Mouse (Mus musculus) forebrain, postnatal 0 days (tissue): ENCODE results near the gene Aak1. TPM values are rescaled to one million over a fixed set of nuclear protein-coding genes. Genes with fewer than 3 reads are reported as not detected.

Source experiments
- ATAC-seq: fragments of 200-750 bp; cut with Nextera tagmentation; 2 replicates; pipeline ENCODE4 v1.8.0; 2017; ENCODE audit warnings: mild to moderate bottlenecking, moderate library complexity
- DNase-seq: peaks from one replicate; pipeline ENCODE4 v3.0.0-alpha.2; 2015
- H3K27ac ChIP-seq: fragments of 300-500 bp; sonication (generic); 2 replicates; pipeline ENCODE4 v1.5.1; 2014; ENCODE audit warnings: low read depth, mild to moderate bottlenecking, antibody characterized with exemption, low read length, moderate library complexity, mixed read lengths
- H3K27me3 ChIP-seq: fragments of 300-500 bp; sonication (generic); 2 replicates; pipeline ENCODE4 v1.6.1; 2014; ENCODE audit warnings: mild to moderate bottlenecking, low read length, mixed read lengths; ENCODE audit not compliant: insufficient read depth
- H3K36me3 ChIP-seq: fragments of 300-500 bp; sonication (generic); 2 replicates; pipeline ENCODE4 v1.6.1; 2014; ENCODE audit warnings: mild to moderate bottlenecking, moderate library complexity; ENCODE audit not compliant: insufficient read depth
- H3K4me1 ChIP-seq: fragments of 300-500 bp; sonication (generic); 2 replicates; pipeline ENCODE4 v1.6.1; 2014; ENCODE audit warnings: antibody characterized with exemption; ENCODE audit not compliant: insufficient read depth
- H3K4me2 ChIP-seq: fragments of 300-500 bp; sonication (generic); 2 replicates; pipeline ENCODE4 v1.6.1; 2014; ENCODE audit warnings: low read depth, mild to moderate bottlenecking, moderate library complexity
- H3K4me3 ChIP-seq: fragments of 300-500 bp; sonication (generic); 2 replicates; pipeline ENCODE4 v1.5.1; 2014; ENCODE audit warnings: low read depth, low read length, mixed read lengths
- H3K9ac ChIP-seq: fragments of 300-500 bp; sonication (generic); 2 replicates; pipeline ENCODE4 v1.6.1; 2014; ENCODE audit warnings: mild to moderate bottlenecking
- H3K9me3 ChIP-seq: fragments of 300-500 bp; sonication (generic); 2 replicates; pipeline ENCODE4 v1.6.1; 2016; ENCODE audit warnings: low read length
- CTCF ChIP-seq: sonication (generic); IDR thresholded peaks from 2 replicates; pipeline ENCODE4 v1.5.1; 2016; ENCODE audit warnings: antibody characterized with exemption, control low read depth, low read depth
- WGBS: fragments of 180-500 bp; shearing (Covaris S2); extraction: QIAGEN DNeasy Blood & Tissue Kit; methylation state at CpG from one replicate; pipeline ENCODE4 v1.1.7; 2014; 5-methylcytosine and 5-hydroxymethylcytosine counted together
- polyA plus RNA-seq: library from polyadenylated mRNA; unstranded; fragments of >200 nt; fragmentation: Nextera tagmentation; extraction: Ambion mirVana; gene quantifications from 2 replicates; pipeline ENCODE4 v1.2.1, GENCODE M21; 2015
- total RNA-seq: library from RNA; depleted of rRNA; stranded (reverse); fragments of >200 nt; gene quantifications from 2 replicates; pipeline ENCODE4 v1.2.3, GENCODE M21; 2014

The Aak1 gene
- total and polyA plus RNA-seq, 2 experiments from 2014 or later = 31.0 to 57.6 TPM

DNA sequence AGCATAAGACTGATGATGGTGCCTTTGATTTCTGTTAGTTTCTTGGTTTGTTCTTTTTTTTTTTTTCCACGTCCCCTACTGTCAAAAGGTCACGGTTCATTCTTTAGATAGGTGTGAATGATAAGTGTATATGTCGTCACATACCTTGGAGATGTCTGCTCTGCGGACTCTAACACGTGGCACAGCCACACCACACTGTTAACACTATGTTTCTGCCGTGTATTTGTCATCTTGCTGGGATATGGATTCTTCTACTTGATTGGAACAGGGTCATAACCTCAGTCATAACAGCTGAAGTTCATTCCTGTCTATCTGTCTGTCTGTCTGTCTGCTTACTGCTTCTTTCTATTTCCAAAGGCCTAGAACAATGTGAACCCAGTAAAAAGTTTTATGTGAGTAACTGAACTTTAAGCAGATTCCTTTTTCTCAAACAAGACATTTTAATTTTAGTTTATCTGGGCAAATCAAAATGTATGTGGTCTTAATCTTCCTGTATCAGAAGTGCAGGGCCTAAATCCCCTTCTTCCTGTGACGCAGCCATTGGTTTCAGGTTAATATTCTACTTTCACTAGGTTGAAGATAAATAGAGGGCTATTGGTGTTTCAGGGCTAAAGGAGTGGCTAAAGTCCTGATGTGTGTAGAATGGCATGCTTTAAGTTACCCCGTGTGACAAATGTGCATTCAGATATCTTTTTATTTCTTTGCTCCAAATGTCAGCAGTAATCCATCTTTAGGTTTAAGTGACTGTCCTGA, 129.0 kb downstream of the Aak1 start:
- H3K4me1 ChIP-seq = no peaks in the 10 kb centered on the region

DNA sequence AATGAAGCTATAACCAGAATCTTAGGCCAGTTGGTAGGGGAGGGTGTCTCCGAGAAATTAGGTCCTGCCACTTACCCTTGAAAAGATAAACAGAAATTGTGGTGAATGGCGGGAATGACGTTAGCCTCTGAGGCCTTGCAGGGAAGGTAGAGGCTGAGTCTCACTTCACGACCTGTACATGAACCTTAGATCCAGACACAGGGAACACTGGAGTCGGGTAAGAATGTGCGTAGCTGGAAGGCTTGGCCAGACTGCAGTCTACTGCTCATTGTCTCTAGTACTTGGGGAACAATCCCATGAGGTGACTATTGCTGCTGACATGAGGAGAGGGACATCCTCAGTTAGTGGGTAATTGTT, 129.6 kb downstream of the Aak1 start:
- Histone ChIP-seq H3K27ac (no peak overlapping the region), H3K4me2 (no peak overlapping the region), H3K9ac (no peak overlapping the region), H3K9me3 (no peaks in the 10 kb centered on the region), H3K4me3 (no peak overlapping the region), H3K27me3 (no peaks in the 10 kb centered on the region), H3K4me1 (no peaks in the 10 kb centered on the region), H3K36me3 (peaks cover 15% of the 10 kb centered on the region)
- no peak for ATAC-seq
- TF ChIP-seq CTCF = no peak
- DNase-seq = no peak
- WGBS = 92% methylated on average over 6 of the region's 6 CpGs

More for the DNA sequence above, 129.0 kb downstream of the Aak1 start:
- Histone ChIP-seq H3K27me3 (no peaks in the 10 kb centered on the region), H3K9me3 (no peaks in the 10 kb centered on the region), H3K36me3 (peaks cover 17% of the 10 kb centered on the region), H3K4me3 (no peak overlapping the region), H3K27ac (no peak overlapping the region), H3K4me2 (no peak overlapping the region), H3K9ac (no peak overlapping the region)
- WGBS = 93% methylated on average over 8 of the region's 8 CpGs
- DNase-seq (no peak), ATAC-seq (no peak)
- no peak for TF ChIP-seq CTCF

DNA sequence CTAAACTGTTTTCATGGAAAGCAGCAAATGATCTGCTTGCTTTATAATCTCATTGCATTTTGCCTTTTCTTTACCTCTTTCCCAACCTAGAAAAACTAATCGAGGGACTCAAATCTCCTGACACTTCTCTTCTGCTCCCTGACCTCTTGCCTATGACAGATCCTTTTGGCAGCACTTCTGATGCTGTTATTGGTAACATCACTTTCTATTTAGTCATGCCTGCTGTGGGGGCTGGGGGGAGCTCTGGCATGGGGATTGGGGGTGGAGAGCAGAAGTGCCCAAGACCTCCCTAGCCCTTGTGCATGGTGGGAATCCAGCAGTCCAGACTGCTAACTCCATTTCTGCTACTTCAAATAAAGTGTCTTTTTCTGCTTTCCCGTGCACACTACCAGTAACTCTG, 131.9 kb downstream of the Aak1 start:
- Histone ChIP-seq H3K4me2 (no peak overlapping the region), H3K4me3 (no peak overlapping the region), H3K36me3 (peaks cover 22% of the 10 kb centered on the region), H3K4me1 (no peaks in the 10 kb centered on the region), H3K9me3 (no peaks in the 10 kb centered on the region), H3K9ac (no peak overlapping the region), H3K27me3 (no peaks in the 10 kb centered on the region), H3K27ac (no peak overlapping the region)
- no peak for TF ChIP-seq CTCF
- no peak for DNase-seq
- ATAC-seq = no peak
- WGBS = 90% methylated on average over 2 of the region's 2 CpGs

DNA sequence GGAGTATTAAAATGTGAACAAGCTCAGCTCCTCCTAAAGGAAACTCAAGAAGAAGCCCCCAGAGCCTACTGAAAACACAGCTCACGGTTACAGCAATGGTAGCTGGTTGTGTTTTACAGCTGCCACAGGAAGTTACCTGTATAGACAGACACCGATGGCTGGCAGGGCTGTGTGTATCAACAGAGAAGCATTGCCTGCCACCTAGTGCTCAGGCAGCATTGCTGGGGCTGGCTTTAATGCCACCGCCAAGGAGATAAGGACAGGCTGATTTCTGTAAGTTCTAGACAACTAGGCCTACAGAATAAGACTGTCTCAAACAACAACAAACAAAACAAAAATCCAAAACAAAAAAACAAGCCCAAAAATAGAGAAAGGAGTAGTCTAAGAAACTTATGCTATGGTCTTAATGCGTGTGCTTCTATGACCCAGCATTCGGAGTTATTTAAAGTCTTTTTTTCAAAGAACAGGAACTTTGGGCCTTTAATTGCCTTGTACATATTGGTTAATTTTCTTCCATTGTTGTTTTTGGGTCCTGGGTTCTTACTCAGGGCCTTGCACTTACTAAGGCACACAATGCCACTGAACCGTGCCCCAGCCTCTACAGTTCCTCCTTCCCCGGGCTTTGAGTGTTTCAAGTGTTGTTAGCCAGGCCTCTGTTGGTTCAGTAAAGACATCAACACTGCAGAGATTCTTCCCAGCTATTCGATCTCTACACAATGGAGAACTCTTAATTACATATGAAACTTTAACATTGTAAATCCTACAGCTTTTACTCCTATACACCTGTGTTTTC, 136.2 kb downstream of the Aak1 start:
- H3K4me2 ChIP-seq = no peak overlapping the region
- H3K27me3 ChIP-seq = no peaks in the 10 kb centered on the region
- H3K27ac ChIP-seq = no peak overlapping the region
- H3K4me3 ChIP-seq = no peak overlapping the region
- peak; percentile 44 for TF ChIP-seq CTCF
- H3K9ac ChIP-seq = no peak overlapping the region
- H3K4me1 ChIP-seq = no peaks in the 10 kb centered on the region
- peaks cover 29% of the 10 kb centered on the region for H3K36me3 ChIP-seq
- H3K9me3 ChIP-seq = no peaks in the 10 kb centered on the region
- 81% methylated on average over 8 of the region's 8 CpGs for WGBS
- DNase-seq = peak; percentile 8
- no peak for ATAC-seq

DNA sequence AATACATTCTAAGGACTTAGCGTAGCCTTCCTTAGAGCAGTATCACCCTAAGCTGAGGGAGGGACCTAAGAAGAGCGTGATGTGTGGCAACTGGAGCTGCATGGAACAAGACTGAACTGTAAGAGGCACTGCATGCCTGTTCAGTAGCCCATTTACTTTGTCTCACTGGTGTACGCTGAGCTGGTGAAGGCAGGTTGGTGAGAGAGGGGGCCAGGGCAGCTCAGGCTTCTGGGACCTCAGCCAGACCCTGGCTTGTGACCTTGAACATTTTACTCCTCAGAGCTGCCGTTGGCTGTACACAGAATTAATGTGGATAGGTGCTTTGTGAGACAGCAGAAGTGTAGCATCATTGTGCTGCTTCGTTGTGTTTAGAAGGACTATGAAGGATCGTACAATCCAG, 140.3 kb downstream of the Aak1 start:
- no peak overlapping the region for H3K27ac ChIP-seq
- WGBS = 83% methylated on average over 6 of the region's 6 CpGs
- H3K9ac ChIP-seq = no peak overlapping the region
- peaks cover 12% of the 10 kb centered on the region; the same call in 1 of the 2 replicates for H3K36me3 ChIP-seq
- H3K9me3 ChIP-seq = no peaks in the 10 kb centered on the region
- H3K4me2 ChIP-seq = no peak overlapping the region
- H3K4me3 ChIP-seq = no peak overlapping the region
- no peak for ATAC-seq
- no peak for TF ChIP-seq CTCF
- no peak for DNase-seq
- no peaks in the 10 kb centered on the region for H3K27me3 ChIP-seq
- H3K4me1 ChIP-seq = no peaks in the 10 kb centered on the region

DNA sequence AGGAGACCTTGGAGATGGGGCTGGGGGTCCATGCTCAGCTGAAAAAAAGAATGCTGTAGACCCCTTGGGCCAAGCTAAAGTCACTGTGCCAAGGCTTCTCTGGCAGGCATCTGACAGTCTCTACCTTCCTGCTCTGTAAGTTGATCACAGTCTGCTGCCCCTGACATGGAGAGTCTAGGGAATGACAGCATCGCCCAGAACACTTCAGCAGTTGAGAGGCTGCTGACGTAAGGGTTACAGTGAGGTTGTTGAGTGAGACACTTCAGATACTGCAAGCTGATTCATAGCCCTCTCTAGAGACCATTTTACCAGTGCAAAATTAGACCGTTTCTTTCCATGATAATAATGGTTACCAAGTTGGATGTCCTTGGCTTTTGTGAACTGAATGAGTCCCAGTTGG, 141.7 kb downstream of the Aak1 start:
- Histone ChIP-seq H3K4me2 (no peak overlapping the region), H3K27ac (no peak overlapping the region), H3K9ac (no peak overlapping the region), H3K4me3 (no peak overlapping the region), H3K4me1 (no peaks in the 10 kb centered on the region), H3K27me3 (no peaks in the 10 kb centered on the region), H3K36me3 (0 out of 2 replicates have a peak, but pooled peaks cover 13% of the 10 kb centered on the region), H3K9me3 (no peaks in the 10 kb centered on the region)
- no peak for TF ChIP-seq CTCF
- ATAC-seq = no peak
- WGBS = 88% methylated on average over 3 of the region's 3 CpGs
- DNase-seq = no peak

DNA sequence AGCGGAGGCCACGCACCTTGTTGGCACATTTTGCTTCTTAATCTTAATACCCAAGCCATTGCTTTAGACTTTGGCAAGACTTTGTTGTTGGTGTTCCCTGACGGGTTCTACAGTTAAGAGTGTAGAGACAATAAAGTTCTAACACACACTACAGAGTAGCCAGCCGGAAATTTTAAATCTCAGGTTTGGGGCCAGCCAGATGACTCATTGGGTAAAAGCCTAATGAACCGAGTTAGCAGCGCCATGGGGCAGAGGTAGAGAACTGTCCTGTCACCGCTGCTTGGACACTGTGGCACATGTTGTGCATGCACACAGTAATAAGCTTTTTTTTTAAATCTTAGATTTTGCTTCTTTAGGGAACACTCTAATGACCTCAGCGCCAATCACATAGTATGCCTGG, 143.0 kb downstream of the Aak1 start:
- no peaks in the 10 kb centered on the region for H3K9me3 ChIP-seq
- DNase-seq (no peak), ATAC-seq (no peak)
- no peaks in the 10 kb centered on the region for H3K27me3 ChIP-seq
- TF ChIP-seq CTCF = no peak
- H3K27ac ChIP-seq = no peak overlapping the region
- H3K4me1 ChIP-seq = no peaks in the 10 kb centered on the region
- H3K4me2 ChIP-seq = no peak overlapping the region
- no peak overlapping the region for H3K9ac ChIP-seq
- no peak overlapping the region for H3K4me3 ChIP-seq
- WGBS = 66% methylated on average over 8 of the region's 8 CpGs
- peaks cover 22% of the 10 kb centered on the region for H3K36me3 ChIP-seq
